Mouse (Mus musculus) spleen, postnatal 36 days (tissue): ENCODE results near the gene Eps8l2.

Source experiments
- DNase-seq, 2 experiments: peaks; one replicate each; pipeline ENCODE4 v3.0.0; 2022; ENCODE audit warnings: low spot score in 2 of 2, mixed read lengths in 1 of 2

Eps8l2 gene

DNA sequence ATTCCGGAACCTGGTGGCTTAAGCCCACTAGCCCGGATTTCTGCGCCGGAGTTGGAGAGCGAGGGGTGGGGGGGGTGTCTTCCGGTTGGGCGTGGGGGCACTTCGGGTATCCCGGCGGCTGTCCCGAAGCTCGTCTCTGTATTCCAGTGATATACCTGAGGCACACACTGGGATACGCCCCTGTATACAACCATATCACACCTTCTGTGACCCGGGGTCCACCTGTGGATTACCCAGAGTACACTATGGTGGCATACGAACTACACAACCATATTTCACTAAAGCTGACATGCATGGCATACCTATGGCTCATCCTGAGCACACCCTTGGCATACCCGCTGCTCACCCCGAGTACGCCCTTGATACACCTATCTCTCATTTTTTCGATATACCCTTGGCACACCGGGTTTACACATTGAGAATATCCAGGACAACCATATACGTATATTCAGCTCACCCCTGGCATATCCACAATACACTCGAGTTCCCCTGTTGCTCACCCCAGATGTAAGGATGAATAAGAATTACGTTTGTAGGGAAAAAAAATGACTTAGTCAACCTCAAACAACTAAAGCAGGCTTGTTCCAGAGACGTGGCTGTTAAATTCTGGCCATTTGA lies 10.2 kb upstream of the Eps8l2 start:
- DNase-seq: no peak

DNA sequence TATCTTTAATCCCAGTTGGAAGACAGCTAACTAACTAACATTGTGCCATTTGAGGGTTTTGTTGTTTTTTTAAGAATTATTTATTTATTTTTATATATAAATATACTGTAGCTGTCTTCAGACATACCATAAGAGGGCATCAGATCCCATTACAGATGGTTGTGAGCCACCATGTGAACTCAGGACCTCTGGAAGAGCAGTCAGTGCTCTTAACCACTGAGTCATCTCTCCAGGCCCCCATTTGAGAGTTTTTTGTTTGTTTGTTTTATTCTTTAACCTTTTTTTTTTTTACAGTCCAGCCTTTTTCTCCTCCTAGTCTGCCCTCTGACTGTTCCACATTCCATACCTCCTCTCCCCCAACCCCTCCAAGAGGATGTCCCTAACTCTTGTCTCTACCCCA lies 8.0 kb upstream of the Eps8l2 start:
- no peak for DNase-seq

DNA sequence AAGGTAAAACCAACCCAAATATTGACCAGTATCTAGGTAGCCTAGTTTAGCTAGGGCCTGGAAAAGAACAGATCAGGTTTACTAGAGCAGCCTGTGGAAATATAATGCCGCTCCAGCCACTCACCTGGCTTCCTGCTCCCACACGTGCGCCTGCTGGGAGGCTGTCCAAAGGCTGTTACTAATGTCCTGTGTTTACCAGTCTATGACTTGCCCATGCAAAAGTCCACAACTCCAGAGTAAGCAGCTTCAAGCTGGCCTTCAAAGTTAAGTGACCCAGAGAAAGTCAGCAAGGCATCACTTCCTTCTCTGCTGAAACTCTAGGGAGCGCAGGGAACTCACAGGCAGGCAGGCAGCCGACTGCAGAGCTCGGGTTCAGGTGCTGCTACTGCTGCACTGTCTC lies 6.7 kb upstream of the Eps8l2 start:
- no peak for DNase-seq

DNA sequence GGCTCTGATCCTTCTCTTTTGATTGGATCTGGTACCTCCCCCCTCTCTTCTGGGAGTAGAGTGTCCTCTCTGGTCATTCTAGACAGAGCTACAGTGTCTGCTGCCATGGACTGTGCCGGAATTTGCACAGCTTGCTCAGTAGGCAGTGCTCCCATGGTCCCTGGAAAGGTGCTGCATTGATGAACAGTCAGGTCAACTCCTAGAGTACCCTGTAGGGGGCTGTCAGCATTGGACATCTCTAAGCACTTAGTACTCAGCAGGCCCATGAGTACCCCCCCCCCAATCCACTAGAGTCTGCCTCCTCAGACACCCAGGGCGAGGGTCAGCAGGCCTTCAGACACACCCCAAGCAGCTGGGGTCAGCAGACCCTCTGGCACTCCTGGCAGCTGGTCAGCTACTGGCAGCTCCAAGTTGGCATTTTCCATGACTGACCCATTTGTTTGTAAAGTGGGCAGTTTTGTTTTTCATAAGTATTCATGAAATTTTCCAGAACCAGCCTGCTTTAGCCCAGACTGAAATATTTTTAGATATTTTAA lies 3.6 kb upstream of the Eps8l2 start:
- DNase-seq: no peak

DNA sequence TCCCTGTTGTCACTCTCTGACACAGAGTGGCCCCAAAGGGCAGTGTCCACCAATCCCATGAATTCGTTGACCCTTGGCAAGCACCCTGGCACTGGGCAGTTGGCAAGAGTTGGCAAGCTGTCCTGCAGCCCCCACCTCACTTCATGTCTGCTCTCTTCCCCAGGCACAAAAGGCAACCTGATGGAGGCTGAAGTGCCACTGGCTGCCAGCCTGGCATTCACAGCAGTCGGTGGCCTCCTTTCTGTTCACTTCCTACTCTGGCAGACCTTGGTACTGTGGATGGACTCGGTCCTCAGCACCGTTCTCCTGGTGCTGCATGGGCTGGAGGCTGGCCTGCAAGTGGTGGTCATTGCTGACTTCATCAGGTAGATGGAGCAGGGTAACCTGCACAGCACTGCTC lies 3.0 kb upstream of the Eps8l2 start:
- no peak for DNase-seq

DNA sequence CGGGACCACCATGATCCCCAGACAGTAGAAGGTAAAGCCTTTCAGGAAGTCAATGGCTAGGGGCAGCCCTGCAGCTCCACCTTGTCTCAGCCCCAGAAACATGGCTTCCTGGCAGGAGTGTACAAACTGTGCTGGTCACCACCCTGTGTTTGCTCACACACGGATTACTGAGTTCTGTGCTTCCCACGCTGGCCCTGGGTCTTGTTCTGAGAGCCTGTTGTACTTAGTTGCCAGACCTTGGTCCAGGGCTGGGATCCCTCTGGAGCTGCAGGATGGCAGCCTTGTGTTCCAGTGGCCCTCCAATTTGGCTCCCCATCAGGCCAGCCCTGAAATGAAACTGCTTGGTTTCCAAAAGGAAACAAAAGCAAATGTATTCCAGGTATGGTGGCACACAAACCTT lies 2.4 kb upstream of the Eps8l2 start:
- no peak for DNase-seq

DNA sequence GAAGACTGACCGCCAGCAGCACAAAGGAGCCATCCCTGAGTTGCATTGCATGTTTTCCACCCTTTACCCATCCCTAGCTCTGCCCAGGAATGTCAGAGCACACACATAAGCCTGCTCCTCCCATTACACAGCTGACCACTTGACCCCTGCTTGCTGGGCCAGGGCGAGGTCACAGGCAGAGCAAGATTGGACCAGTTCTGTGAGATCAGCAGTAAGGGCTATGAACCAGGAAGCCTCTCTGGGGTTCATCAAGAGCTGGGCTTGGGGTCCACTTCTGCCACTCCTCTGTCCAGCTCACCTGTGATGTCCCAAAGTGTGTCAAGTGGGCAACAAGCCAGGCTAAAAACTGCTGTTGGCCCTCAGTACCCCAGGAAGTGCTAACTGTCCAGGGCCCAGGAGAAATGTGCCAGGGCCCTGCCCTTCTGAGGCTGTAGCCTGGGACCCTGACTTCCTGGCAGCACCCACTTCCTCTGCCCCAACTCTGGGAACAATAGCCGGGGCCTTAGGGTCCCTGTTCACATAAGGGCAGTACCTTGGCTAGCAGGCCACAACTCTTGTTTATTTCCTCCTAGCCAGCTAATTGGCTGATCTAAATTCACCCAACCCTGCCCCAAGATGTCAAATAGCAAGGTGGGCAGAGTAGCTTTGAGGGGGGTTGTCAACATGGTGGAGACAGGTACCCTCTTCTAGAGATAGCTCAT lies 814 bp upstream of the Eps8l2 start:
- DNase-seq: no peak

DNA sequence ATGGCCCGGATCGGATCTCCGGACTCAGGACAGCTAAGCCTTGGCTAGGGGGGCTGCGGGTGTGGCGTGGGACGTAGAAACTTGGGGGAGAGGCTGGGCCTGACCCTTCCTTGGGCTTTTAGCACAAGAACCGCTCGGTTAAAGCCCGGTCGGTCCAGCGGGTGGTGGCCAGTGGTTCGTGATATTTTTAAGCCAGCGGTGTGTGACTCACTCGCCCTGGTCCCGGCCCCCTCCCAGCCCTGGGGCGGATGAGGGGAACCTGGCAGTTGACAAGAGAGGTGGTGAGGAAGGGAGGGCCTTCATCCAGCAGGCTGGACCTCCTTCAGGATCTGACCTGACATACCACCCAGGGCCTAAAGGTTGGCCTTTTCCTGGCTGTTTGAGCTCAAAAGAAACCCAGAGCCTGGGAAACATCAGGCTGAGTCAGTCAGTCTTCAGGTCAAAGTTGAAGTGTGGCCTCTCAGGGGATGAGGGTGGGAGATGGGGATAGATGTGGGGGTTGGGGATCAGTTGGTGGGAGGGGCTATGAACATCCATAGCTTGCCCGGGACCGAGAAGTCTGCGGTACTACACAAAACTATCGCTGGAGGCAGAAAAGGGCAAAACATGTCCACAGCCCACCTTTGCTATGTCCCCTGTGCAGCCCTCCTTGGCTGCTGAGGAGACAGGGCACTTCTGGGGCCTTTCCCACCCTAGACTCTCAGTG lies 688 bp downstream of the Eps8l2 start:
- DNase-seq: no peak

DNA sequence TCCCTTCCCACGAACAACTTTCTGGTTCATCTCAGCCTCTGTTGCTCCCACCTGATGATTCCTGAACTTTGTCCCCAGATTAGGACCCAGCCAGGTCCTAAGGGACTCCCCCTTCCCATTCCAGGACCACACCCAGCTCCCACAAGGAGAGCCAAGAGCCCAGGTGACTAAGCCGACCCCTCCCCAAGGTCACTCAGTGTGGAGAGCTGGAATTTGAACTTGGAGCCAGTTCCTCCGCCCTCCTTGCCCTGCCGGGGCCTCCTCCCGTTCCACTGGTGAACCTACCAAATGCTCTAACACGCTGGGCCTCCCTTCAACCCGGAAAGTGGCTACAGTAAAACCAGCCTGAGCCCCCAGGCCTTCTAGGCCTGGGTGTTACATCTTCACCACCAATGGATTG lies 1.3 kb downstream of the Eps8l2 start:
- DNase-seq: no peak

DNA sequence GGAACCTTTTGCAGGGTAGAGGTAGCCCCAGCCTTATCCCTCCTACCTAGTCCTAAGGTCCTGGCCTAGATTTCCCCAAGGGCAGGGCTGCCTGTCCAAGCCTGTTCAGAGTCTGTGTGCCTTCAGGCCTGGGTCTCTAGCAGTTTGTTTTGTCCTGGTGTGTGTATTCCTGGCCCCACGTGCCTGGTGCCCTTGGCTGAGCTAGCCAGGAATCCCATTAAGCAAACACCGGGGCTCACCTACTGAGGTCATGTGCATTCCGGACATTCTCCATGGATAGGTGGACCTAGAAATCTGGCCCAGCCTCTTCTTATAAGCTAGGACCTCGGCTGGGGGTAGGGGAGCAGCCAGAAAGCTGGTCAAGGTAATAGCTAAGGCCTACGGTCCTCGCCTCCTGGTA lies 1.8 kb downstream of the Eps8l2 start:
- no peak for DNase-seq

DNA sequence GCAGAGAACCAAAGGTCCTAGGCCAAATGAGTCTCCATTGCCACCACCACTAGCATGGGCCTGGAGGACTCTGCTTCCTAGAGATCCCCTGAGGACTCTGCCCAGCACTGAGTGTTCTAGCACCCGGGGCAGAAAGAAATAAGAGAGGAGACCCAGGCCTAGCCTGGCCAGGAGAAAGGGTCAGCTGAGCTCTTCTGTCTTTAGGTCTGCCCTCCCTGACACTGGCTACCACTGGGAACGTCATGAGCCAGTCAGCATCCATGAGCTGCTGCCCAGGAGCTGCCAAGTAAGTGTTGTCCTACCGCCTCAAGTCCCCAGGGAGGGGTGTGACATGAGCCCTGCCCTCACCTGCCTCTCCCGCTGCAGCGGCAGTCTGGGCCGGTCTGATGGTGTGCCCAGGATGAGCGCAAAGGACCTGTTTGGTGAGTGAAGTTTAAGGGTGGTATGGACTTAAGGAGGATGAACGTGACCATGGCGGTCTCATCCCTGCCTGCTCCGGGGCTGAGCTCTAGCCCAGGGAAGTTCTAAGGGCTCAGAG lies 3.1 kb downstream of the Eps8l2 start:
- no peak for DNase-seq

DNA sequence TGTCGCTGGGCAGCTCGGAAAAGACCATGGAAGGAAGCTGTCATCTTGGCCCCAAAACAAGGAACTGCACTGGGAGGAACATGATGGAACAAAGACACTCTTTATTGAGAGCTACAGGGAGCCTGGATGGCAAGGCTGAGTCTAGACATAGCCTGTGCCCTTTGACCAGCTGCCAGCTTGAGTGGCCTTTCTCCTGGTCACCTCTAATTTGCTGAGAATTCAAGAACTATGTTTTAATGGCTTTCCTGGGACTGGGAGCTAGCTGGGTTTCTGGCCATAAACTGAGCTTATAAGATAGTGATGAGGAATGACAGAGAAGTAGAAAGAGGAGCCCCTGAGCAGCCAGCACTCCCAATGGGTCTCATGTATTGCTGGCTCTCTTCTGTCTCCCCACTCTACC lies 4.5 kb downstream of the Eps8l2 start:
- no peak for DNase-seq

DNA sequence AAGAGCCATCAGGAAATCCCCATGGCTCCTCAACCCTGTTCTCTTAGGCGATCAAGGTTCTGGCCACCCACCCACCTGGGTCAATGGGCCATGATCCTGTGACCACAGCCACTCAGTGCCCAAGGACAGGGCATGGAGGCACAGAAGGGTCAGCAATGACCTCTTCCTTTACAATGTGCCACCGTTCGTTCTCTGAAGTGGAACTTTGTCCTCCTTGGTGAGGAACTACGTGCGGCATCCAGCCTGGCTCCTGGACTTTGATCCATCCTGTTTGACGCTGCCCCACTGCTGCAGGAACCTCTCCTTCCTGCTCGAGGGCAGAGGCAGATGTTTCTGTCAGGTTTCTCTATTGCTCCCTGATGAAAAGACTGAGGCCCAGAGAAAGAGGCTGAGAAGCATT lies 5.0 kb downstream of the Eps8l2 start:
- no peak for DNase-seq

DNA sequence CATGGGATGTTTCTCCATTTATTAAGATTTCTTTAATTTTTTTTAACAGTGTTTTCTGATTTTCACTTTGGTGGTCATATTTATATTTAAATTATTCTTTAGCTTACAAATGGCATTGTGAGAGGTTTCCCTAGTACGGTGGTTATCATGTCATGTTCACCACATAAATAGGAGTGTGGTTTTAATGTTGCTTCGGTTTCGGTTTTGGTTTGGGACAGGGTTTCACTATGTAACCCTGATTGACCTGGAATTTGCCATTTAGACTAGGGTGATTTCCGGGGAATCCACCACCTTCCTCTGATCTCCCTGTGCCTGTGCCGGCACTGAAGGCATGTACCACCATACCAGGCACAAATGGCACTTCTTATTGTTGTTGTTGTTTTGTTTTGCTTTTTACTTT lies 6.1 kb downstream of the Eps8l2 start:
- DNase-seq: no peak

DNA sequence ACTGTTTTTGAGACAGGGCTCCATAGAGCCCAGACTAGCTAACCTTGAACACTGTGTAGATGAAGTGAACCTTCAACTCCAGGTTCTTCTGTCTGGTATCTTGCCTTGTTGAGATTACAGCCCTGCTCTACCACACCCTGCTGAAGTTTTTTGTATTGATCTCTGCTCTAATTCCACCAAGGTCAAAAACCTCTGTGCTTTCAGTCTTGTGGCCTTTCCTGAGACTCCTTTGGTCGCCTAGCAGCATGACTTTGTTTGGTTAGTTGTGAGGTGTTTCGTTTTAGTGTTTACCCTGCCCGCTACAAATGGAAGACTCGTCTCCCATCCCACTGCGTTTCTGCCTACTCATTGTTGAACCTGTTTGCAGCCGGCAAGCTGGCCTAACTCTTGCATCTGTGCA lies 12.4 kb downstream of the Eps8l2 start:
- no peak for DNase-seq

DNA sequence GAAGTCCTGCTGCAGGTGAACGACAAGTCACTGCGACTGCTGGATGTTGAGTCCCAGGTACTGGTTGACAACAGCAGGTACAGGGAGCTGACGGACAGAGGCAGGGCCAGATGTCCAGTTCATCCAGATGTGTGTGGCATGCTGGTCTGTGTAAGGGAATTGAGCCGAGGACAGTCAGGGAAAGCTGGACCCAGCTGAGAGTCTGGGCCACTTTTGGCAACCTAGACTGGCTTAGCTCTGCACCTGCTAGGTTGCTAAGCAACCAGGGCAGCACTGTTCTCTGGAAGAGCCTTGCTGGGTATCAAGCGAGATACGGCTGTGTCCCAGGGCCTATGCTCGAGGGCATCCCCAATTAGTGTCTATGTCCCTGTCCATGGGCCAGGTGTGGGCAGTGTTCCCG lies 16.4 kb downstream of the Eps8l2 start:
- no peak for DNase-seq

DNA sequence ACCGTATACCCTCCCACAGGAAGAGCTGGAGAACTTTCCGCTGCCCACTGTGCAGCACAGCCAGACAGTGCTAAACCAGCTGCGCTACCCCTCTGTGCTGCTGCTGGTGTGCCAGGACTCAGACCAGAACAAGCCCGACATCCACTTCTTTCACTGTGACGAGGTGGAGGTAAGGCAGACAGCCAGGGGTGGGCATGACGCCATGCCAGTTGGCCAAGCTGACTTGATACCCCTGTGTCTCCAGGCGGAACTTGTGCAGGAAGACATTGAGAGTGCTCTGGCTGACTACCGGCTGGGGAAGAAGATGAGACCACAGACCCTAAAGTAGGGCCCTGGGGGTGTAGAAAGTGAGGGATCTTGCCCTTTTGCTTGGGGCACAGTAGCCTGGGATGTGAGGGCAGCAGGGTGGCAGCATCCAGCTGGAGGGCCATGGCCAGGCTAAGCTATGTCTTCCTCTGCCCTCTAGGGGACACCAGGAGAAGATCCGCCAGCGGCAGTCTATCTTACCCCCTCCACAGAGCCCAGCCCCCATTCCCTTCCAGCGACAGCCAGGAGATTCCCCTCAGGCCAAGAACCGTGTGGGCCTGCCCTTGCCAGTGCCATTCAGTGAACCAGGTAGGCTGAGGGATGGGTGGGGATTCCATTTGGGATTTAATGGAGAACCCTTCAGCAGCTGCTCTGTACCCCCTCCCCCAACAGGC lies 17.1 kb downstream of the Eps8l2 start:
- DNase-seq: no peak

DNA sequence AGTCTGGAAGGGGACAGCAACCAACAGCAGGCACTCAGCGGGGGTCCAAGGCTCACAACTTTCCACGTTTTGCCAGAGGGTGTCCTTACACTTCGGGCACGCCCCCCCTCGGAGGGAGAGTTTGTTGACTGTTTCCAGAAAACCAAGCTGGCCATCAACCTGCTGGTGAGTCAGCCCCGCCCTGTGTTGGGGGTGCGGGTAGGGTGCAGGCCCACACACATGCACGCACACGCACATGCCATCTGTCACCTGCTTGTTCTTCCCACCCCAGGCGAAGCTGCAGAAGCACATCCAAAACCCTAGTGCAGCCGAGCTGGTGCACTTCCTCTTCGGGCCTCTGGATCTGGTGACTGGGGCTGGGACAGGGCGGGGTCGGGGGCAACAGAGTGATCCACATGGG lies 18.3 kb downstream of the Eps8l2 start:
- DNase-seq: no peak

DNA sequence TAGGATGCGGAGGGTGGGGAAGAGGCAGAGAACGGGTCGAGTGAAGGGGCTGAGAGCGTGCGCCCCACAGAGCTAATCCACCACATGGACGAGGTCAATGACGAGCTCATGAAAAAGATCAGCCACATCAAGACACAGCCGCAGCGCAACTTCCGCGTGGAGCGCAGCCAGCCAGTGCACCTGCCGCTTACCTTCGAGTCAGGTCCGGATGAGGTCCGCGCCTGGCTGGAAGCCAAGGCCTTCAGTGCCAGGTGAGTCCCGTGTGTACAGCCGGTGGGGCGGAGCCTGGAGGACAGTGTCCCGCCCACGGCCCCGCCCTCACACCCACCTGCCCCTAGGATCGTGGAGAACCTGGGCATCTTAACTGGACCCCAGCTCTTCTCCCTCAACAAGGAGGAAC lies 22.8 kb downstream of the Eps8l2 start:
- peak; percentile 33 to 49 for DNase-seq

DNA sequence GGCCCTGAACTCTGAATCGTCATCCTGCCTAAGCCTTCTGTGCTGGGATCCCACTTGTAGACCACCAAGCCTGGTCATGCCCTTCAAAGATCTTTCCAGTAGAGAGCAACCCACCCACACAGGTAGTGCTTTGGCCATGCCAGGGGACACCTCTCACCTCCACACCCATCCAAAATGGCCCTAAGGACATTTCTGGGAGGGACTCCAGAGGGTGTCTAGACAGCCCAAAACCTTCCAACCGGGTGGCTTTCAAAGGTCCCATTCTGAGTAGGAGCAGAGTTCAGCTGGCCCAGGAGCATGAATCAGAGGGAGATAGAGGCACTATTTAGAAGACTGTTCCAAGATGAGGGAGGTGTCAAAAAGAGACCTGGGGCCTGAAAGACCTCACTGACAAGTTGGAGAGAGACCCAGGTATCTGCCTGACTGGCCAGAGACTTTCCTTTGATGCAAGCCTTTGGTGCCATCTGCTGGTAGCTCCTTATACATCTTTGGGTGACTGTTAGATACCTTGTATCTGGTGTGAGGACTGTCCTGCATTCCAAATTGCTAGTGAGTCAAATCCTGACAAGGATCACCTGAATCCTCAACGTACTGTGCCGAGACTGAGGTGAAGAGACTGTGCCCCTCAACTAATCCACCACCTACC lies 24.5 kb downstream of the Eps8l2 start:
- peak; percentile 69 to 77 for DNase-seq

DNA sequence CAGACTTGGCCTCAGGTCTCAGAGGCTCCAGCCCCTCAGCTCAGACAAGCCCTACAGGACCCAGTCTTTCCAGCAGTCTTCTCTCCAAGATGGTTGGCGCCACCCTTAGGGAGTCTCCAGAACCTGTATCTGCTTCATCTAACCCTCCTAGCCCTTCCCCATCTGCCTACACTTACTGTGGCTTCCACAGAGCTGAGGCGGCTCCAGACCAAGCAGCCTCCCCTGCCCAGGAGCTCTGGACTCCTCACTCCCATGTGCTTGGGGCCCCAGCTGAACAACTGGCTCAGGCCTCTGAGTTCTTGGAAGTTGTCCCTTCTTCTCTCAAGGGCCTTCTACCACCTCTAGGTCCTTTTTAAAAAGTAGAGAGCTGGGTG lies 25.1 kb downstream of the Eps8l2 start:
- no peak for DNase-seq
